Mouse (Mus musculus) small intestine, adult 2 months (tissue): ENCODE data around the gene Ptprb.

ENCODE experiments used
- CTCF ChIP-seq: fragments of 200-500 bp; IDR thresholded peaks from 2 replicates; pipeline ENCODE4 v1.5.1; 2012; ENCODE audit warnings: low read depth, mild to moderate bottlenecking, control low read depth, inconsistent platforms, low read length, moderate library complexity, mixed read lengths; ENCODE audit not compliant: insufficient replicate concordance, insufficient read length; ENCODE audit errors: extremely low read depth
- POLR2A ChIP-seq: fragments of 200-500 bp; IDR thresholded peaks from 2 replicates; pipeline ENCODE4 v1.6.1; 2012; ENCODE audit warnings: low read depth, mild to moderate bottlenecking, control low read depth, inconsistent platforms, low read length, moderate library complexity

GRCm38 (mm10) chr10:116288130-116288529, 12.8 kb downstream of the Ptprb start:
- TF ChIP-seq CTCF (no peak), POLR2A (no peak)
